Mouse (Mus musculus) erythroblast, embryonic 14.5 days (primary cell): ENCODE results near the gene Ywhag.

Experiments used
- GATA1 ChIP-seq: IDR thresholded peaks from 2 replicates; pipeline ENCODE4 v1.6.1; 2012; ENCODE audit warnings: low read length, inconsistent platforms, mixed read lengths
- TAL1 ChIP-seq: IDR thresholded peaks from 3 replicates; pipeline ENCODE4 v1.6.1; 2012; ENCODE audit warnings: low read length, inconsistent platforms, mixed read lengths

DNA sequence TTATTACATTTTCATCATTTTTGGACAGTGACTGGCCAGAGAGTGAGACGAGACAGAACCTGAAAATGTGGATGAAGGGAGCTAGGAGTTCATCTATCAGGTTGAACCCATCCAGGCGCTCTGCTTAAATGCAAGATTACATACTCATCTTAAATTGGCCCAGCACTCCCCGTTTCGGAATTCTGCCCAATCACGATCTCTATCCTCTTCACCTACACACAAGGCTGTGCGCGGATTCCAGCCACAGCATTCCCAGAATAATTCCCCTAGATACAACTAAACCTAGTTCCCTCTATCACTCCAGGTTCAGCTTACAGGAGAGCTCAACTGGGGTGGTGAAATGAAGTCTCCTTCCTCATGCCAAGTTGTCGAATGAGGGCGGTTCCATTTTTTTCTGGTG is 2.9 kb downstream of the Ywhag start:
- TF ChIP-seq GATA1 (no peak), TAL1 (no peak)
